Mouse (Mus musculus) left cerebral cortex, postnatal 36 days (tissue): ENCODE data around the gene M6pr. TPM values are rescaled to one million over a fixed set of nuclear protein-coding genes. Genes with fewer than 3 reads are reported as not detected.
"Not testable (repeated sequence)": the region's sequence is repeated elsewhere in the genome, so short reads cannot be mapped to it uniquely, and the experiment has no call there.

Source experiments
- DNase-seq, 2 experiments: peaks; one replicate each; pipeline ENCODE4 v3.0.0; 2021 to 2022; ENCODE audit warnings: low spot score in 2 of 2, mixed read lengths in 1 of 2
- intact Hi-C: fragments of 180-260 bp; cut with DNase I; formaldehyde crosslinking; loops from one replicate; pipeline ENCODE4 v1.15.1; 2025
- total RNA-seq, 2 experiments: library from RNA; stranded (reverse); gene quantifications; 2 replicates each; pipeline ENCODE4 v1.2.3; 2021

The M6pr gene
- total RNA-seq, 2 experiments from 2014 or later, result 67.7 to 69.8 TPM

DNA sequence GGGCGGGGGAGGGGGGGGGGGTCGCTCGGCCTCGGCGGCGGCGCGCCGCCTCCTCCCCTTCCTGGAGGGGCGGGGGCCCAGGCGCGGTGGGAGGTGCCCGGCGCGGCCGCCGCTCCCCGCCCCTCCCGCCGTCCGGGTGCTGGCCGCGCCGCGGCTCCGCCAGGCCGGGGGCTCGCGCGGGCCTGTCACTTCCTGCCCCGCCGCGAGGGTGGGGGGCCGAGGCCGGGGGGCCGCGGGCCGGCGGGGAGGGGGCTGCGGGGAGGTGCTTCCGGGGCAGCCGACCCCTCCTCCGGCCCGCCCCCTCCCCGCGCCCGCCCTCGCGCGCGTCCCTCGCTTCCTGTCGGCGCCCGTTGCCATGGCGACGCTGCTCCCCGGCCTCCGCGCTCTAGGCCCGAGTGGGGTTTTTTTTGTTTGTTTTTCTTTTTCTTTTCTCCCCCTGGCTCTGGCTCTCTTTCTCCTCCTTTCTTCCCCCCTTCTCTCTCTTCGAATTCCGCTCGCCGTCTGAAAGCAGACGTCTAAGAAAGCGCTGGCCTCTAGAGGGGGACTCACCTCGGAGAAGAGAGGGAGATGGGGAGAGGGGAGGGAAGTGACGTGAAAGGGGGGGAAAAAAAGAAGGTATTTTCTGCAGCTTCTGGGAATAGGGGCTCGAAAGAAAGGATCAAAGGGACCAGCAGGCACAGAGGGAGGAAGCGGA lies 31.3 kb downstream of the M6pr start:
- intact Hi-C loops, result loop anchor here (2.0 kb wide), 2 partner anchors 31 to 53 kb away; partner anchors contain the start of gene M6pr
- peak; percentile 80 to 86 for DNase-seq

DNA sequence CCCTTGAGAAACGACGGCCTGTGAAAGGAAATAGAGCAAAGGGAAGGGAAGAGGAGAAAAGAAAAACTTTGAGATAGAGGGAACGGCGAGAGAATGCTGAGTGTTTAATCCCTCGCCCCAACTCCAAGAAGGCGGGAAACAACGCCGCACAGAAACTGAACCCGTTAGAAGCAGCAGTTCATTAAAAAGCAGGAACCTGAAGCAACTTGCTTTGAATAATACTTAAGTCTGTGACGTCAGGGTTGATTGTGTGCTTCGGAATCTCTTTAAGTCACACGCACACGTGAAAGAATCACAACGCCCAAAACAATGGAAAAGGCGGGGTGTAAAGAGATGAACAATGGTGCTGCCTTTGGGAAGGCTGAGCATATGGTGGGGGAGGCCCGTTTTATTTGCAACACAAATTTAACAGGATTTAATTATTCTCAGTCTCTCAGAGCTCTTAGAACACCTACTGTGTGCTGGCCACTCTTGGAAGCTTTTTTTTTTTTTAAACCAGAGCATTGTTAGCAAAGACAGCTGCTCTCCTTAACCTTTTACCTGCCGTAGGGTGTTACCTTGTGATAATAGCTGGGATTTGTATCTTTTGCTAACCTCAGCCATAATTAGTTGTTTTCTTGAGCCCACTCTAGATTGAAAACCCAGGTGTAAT lies 32.0 kb downstream of the M6pr start, which contains the start of gene Phc1:
Gene Phc1 (minus strand): TSS at position 213 of the 652 bp plus-strand sequence.
- intact Hi-C loops, result no loop called here
- DNase-seq, result no peak

DNA sequence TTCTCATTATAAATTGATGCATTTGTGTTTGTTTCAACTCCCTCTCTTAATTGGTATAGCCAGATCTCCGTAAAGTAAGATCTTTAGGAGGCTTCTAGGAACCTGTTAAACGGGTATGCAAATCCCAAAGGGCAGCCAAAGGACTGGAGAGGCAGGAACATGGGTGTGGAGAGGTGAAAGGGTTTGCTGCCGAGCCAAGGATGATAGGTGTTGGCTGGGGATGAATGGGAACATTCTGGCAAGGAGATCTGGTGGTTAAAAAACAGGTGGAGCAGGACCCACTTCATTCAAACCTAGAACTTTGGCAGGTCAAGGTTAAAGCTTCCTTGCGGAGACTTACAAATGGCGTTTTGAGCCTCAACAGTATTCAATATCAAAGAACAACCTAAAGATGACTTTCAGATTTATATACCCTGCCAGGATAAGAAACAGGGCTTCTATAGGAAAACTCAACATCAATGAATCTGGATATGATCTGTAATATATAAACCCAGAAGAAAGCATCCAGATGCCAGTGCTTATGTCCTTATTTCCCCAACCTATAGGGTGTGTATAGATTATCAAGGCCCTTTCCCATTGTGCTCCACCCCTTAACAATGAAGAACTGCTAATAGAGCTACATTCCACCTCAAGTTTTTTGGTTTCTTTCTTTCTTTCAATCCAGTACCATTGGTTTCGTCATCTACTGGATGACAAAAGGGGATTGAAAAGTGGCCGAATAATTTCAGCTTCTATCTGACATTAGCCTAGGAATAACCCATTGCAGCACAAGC lies 32.7 kb downstream of the M6pr start:
- intact Hi-C loops, result no loop called here
- DNase-seq, result no peak

DNA sequence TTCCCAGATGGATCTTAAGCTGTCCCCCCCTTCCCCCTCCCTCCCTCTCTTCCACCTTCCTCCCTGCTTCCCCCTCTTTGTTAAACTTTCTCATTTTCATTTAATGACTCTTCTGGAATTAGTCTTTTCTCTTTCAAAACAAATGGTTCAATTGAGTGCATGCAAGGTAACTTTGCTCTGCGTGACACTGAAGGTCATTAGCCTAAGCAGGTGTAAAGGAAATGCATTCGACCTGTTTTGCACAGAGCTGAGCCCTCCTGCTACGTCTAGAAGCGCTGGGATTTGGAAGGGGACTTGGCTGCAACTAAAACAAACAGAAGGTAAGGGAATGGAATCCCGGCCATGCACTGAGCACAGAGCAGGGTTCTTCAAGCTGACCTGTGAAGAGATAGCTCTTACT lies 33.6 kb downstream of the M6pr start:
- intact Hi-C loops, result no loop called here
- DNase-seq, result no peak

DNA sequence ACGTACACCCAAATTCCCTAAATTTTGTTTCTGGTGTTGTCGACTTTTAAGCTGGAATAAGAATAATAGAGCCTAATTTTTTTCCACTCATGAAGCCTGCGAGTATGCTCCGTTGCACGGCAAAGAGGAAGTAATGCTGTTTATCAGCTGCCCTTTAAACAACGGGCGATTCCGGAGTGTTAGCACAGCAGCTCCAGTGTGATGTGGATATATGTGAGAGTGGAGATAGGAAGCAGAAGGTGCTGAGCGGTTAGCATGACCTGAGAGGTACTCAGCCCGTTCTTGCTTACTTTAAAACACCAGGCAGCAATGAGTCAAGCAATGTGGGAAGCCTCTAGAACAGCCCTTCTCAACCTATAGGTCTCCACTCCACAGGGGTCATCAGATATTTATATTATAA lies 35.2 kb downstream of the M6pr start:
- intact Hi-C loops, result no loop called here
- no peak for DNase-seq

DNA sequence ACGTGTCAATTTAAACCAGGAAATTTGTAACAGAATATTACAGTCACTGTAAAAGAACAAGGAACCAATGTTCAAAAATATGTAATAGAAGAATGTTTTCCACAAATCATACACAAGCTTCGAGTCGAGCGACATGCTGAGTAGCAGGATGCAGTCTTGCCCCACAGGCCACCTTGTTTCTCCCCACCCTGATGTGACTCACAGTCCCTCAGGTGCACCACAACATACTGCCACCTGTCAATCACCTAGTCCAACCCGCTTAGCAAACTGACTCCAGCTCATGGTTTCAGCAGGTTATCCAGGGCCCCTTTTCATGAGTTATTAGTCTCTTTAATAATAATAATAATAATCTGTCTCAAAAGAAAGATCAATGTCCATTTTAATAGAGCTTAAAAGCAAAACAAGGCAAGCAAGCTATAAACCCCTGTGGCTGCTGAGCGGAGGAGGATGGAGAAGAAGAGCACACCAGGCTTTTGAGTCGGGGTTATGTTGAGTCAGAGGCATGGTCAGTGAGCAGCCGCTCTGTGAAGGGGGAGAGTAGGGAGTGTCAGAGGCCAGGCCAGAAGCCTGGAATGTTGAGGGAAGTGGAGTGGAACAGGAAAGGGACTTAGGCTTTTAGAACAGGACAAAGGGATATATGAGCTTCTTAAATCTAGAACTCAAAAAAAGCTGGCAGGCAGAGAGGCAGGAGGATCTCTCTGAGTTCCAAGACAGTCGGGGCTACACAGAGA lies 36.0 kb downstream of the M6pr start:
- intact Hi-C loops, result no loop called here
- DNase-seq, result no peak

DNA sequence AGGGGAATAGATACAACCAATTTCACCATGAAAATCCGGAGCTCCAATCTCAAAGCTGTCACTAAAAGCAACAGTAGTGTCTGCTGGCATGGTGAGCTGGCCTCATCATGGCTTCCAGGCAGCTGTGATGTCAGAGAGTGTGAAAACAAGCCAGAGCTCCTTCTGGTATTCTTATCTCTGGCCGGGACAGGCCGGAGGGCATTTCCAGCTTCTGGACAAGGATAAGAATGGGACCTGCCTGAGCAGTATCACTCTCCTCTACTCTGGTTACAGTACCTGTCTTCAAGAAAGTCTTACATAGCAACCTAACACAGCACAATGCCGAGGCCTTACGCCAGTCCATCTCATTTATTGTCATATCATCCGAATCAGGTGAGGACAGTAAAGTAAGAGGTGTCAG lies 37.2 kb downstream of the M6pr start:
- intact Hi-C loops, result no loop called here
- no peak for DNase-seq

DNA sequence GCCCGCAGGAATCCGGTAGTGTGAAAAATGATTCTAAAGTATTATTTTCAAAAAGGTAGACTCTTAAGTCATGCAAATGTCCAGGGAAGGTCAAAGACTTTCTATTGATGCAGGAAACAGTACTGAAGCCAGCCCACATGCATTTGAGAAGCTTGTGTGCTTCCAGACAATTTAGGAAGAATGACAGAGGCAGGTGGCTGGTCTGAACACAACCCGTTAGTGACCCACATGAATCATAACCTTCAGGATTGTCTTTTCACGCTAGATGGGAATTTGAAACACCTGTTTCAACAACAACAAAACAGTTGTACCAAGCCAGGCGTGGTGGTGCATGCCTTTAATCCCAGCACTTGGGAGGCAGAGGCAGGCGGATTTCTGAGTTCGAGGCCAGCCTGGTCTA lies 37.9 kb downstream of the M6pr start:
- intact Hi-C loops, result no loop called here
- DNase-seq, result no peak

DNA sequence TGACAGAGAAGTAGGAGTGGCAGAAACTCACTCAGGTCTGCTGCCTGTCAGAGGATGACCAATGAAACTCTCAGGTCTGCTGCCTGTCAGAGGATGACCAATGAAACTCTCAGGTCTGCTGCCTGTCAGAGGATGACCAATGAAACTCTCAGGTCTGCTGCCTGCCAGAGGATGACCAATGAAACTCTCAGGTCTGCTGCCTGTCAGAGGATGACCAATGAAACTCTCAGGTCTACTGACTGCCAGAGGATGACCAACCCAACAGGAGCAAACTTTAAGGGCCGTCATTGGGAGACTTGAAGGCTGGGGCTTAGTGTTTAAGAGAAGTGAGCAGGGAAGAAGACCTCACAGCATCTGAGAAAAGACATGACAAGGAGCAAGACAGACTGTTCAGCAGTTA lies 38.8 kb downstream of the M6pr start:
- intact Hi-C loops, DNase-seq: not testable (repeated sequence)

DNA sequence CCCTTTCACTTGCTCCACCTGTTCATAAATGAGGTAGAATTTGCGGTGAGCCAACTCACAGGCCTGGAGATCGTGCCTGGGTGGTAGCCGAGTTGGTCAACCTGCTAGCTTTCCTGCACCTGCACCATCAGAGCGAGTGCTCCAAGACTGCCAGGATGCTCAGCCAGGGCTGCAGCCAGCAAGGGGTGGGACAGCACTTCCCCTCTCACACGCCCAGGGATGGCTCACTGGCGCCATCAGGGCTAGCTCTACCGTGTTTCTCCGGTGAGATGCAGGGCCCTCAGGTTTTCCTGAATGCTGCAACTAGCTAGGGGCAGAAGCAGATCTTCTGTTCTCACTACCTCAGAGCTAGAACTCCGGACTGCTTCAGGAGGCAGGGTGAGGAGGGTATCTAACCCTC lies 47.4 kb downstream of the M6pr start:
- intact Hi-C loops, result no loop called here
- no peak for DNase-seq

DNA sequence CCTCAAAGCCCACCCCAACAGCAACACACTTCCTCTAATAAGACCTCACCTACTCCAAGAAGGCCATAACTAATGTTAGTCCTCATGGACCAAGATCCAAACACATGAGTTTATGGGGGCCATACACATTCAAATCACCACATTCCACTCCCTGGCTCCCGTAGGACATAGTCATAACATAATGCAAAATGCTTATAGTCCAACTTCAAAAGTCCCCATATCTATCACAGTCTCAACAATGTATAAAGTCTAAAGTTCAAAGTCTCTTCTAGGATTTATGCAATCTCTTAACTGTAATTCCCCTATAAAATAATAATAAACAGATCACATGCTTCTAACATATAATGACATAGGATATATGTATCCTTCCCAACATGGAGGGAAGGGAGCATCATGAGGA lies 48.6 kb downstream of the M6pr start:
- no peak for DNase-seq
- intact Hi-C loops, result no loop called here

DNA sequence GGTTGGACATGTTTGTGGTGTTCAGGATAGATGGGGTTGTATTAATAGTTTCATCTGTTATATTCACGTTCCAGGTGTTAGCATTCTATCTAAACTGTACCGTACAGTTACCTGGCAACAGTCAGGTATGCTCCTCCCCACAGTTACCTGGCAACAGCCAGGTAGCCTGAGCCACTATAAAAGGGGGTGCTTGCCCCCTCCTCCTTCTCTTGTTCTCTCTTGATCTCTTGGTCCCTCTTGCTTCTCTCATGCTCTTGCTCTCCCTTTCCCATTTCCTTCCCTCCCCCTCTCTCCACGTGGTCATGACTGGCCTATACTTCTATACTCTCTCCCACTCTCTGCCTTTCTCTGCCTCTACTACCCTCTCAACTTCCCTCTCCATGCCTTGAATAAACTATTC lies 57.2 kb downstream of the M6pr start:
- intact Hi-C loops, result no loop called here
- DNase-seq, result no peak

DNA sequence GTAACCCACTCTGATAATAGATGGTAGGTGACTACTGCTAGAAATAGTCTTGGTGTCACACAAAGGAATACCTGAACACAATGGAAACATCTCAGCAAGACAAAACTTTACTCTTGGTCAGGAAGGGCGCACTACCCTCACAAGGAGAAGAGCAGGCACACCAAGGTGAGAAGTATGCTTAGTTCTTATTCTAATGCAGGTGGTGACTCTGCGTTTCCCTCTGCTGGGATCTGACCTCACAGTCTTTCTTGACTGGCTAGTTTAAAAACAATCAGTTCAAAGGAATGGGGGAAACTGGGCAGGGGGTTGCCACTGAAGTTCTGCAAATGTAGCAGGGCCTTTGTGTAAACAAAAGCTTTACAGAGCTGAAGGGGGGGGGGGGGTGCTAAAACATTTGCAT lies 57.8 kb downstream of the M6pr start:
- intact Hi-C loops, result no loop called here

DNA sequence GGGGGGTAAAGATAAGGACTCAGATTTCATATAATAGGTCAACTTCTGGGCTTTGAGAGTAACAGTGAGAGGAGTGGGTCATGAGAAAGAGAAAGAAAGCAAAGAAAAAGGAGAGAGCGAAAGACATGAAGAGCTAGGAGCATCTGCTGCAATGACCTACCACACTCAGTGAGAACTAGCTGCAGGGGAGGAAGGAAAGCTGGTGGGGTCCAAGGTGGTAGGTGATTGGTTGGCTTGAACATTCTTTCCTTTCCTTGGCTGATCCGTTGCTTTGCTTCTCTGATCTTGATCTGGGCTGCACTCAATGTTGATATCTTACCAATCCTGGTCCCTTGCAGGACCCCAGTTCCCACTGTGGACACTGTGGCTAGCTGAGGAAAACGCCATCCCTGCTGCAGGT lies 58.5 kb downstream of the M6pr start:
- no peak for DNase-seq
- intact Hi-C loops, result no loop called here

More for the DNA sequence above, 57.8 kb downstream of the M6pr start:
- no peak for DNase-seq

Other genes starting within 250 kb of the M6pr start
- gene Klrg1, start 25.8 kb upstream of the M6pr start, total RNA-seq, result under 1 TPM in 1 of 2 experiments, not detected in 1; 0.30 TPM
- gene Phc1, start 31.8 kb downstream of the M6pr start, total RNA-seq, result 10 to 100 TPM; 60.1 to 62.5 TPM
- 10 to 100 TPM; 73.0 to 92.4 TPM for gene Rimklb, start 190.0 kb downstream of the M6pr start, total RNA-seq
- gene Mfap5, start 197.1 kb downstream of the M6pr start, total RNA-seq, result not detected
- gene Aicda, start 245.1 kb downstream of the M6pr start, total RNA-seq, result not detected